Comparison of ENCODE assay signal across 25 mouse cellular contexts in the genomic region with DNA sequence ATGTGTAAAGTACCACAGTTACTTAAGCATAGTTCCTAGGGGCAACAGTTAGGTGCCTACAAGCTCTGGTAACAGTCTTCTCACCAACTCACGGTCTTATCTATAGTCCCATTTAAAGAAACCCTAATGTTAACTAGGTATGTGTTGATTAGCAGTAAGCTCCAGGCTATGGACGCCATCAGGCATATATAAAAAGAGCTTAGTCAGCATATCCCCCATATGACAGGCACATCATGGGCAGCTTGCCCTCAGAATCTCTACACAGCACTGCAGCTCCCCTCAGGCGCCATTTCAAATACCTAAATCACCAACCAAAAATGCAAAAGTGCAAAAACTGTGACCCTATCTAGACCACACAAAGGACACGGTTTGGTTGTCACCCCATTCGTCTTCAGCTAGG.
"Had no signal": no experiment of that assay in that cellular context is flagged by ENCODE, and none has a peak within 500 bp of the region (broad histone marks: within the 10 kb centered on the region; RNA-seq: fewer than 3 reads in every experiment).

No protein-coding gene starts in this region.

- H3K27ac ChIP-seq: embryonic facial prominence, embryonic 10.5 days; embryonic facial prominence, embryonic 12.5 days; embryonic facial prominence, embryonic 13.5 days; embryonic facial prominence, embryonic 15.5 days; forebrain, embryonic 10.5 days; forebrain, embryonic 12.5 days; forebrain, embryonic 13.5 days; forebrain, embryonic 15.5 days; gastrocnemius, adult 2 months; heart, adult 2 months; heart, embryonic 10.5 days had no signal

- DNase-seq: cerebellum, postnatal 14 days; cerebellum, postnatal 25 days; cerebellum, postnatal 36 days; embryo, embryonic 11 days; forebrain, postnatal 0 days; gastrocnemius, adult 2 months; gastrocnemius, postnatal 10 days; gastrocnemius, postnatal 14 days; gastrocnemius, postnatal 25 days; gastrocnemius, postnatal 36 days; heart, adult 11 months; heart, adult 18-20 months; heart, adult 2 months had no signal

- H3K4me3 ChIP-seq: embryonic facial prominence, embryonic 10.5 days; embryonic facial prominence, embryonic 12.5 days; embryonic facial prominence, embryonic 13.5 days; embryonic facial prominence, embryonic 15.5 days; erythroblast, embryonic 14.5 days; forebrain, embryonic 10.5 days; forebrain, embryonic 12.5 days; forebrain, embryonic 13.5 days; forebrain, embryonic 15.5 days; gastrocnemius, adult 2 months; heart, adult 2 months; heart, embryonic 10.5 days; heart, embryonic 12.5 days had no signal

- H3K4me1 ChIP-seq: embryonic facial prominence, embryonic 15.5 days; heart, embryonic 10.5 days had no signal

- H3K27me3 ChIP-seq: embryonic facial prominence, embryonic 12.5 days; embryonic facial prominence, embryonic 13.5 days; embryonic facial prominence, embryonic 15.5 days; forebrain, embryonic 13.5 days; forebrain, embryonic 15.5 days; heart, embryonic 12.5 days had no signal

- H3K9ac ChIP-seq: embryonic facial prominence, embryonic 12.5 days; embryonic facial prominence, embryonic 13.5 days; embryonic facial prominence, embryonic 15.5 days; forebrain, embryonic 12.5 days; forebrain, embryonic 13.5 days; forebrain, embryonic 15.5 days; forebrain, postnatal 0 days; heart, embryonic 12.5 days had no signal

- H3K9me3 ChIP-seq: embryonic facial prominence, embryonic 10.5 days; embryonic facial prominence, embryonic 12.5 days; embryonic facial prominence, embryonic 13.5 days; embryonic facial prominence, embryonic 15.5 days; forebrain, embryonic 13.5 days; forebrain, embryonic 15.5 days; heart, embryonic 10.5 days had no signal

- H3K36me3 ChIP-seq: embryonic facial prominence, embryonic 12.5 days; embryonic facial prominence, embryonic 13.5 days; embryonic facial prominence, embryonic 15.5 days; forebrain, embryonic 12.5 days; forebrain, embryonic 15.5 days; heart, embryonic 12.5 days had no signal

- H3K4me2 ChIP-seq: embryonic facial prominence, embryonic 12.5 days; embryonic facial prominence, embryonic 13.5 days; embryonic facial prominence, embryonic 15.5 days; forebrain, embryonic 12.5 days; forebrain, embryonic 13.5 days; forebrain, embryonic 15.5 days; heart, embryonic 11.5 days; heart, embryonic 12.5 days had no signal
